Mouse (Mus musculus) E14TG2a.4 (cell line): ENCODE measurements at regions not wholly inside any gene's neighbourhood (a gene's known extent, or its start where the extent isn't known, plus 50 kb on each side); places are given as distances from the start of the nearest gene placed in this dataset.

Experiments used
- CTCF ChIP-seq: conservative IDR thresholded peaks from 2 replicates; pipeline ENCODE4 v1.5.1; 2014; ENCODE audit warnings: low read length
- POU5F1 ChIP-seq: IDR thresholded peaks from 2 replicates; pipeline ENCODE4 v1.6.1; 2014; ENCODE audit warnings: low read length, borderline replicate concordance

DNA sequence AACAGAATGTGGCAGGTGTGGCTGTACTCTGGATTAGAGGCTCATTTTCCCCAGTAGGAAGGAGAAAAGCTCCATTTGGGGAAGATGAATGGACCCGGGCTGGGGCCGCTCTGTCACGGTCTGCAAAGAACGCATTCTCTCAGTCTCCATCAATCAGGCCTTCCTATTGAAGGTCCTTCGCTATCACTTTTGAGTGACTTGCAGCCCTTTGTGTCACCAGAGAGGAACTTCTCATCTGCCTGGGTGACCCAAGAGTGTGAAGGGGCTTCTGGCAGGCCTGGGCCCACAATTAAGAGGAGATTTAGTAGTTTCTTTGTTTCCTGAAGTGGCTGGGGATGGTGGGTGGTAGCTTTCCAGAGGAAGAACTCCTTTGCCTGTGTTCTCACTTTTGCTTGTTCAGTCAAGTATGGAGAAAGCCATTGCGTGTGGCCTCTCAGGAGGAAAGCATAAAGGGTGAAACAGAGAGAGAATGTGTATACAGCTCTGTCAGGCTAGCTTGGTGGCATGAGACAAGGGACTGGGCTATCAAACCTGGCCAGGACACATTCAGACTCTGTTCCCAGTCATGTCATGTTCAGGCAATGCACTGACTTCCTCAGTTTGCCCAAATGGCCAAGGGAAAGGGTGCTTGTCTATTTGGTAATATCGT is 1374.2 kb downstream of the Gsdmc2 start:
- no peak for TF ChIP-seq CTCF
- no peak for TF ChIP-seq POU5F1
